Mouse (Mus musculus) embryonic facial prominence, embryonic 14.5 days (tissue): ENCODE measurements around the gene Dctn1. TPM values are rescaled to one million over a fixed set of nuclear protein-coding genes. Genes with fewer than 3 reads are reported as not detected.

Experiments used
- ATAC-seq: fragments of 200-750 bp; cut with Nextera tagmentation; 2 replicates; pipeline ENCODE4 v1.8.0; 2017; ENCODE audit warnings: low read depth, moderate number of reproducible peaks, moderate TSS enrichment
- DNase-seq: peaks from one replicate; pipeline ENCODE4 v3.0.0-alpha.2; 2015; ENCODE audit warnings: low spot score
- H3K27ac ChIP-seq: fragments of 300-500 bp; sonication (generic); replicated peaks from 2 replicates; pipeline ENCODE4 v1.5.1; 2014; ENCODE audit warnings: low read depth, mild to moderate bottlenecking, low read length, moderate library complexity
- H3K27me3 ChIP-seq: fragments of 300-500 bp; sonication (generic); replicated peaks from 2 replicates; pipeline ENCODE4 v1.6.1; 2014; ENCODE audit warnings: low read length; ENCODE audit not compliant: control insufficient read depth, insufficient read depth
- H3K36me3 ChIP-seq: fragments of 300-500 bp; sonication (generic); 2 replicates; pipeline ENCODE4 v1.6.1; 2014; ENCODE audit warnings: low read length, mixed read lengths; ENCODE audit not compliant: control insufficient read depth, insufficient read depth
- H3K4me1 ChIP-seq: fragments of 300-500 bp; sonication (generic); 2 replicates; pipeline ENCODE4 v1.6.1; 2014; ENCODE audit warnings: antibody characterized with exemption, low read length; ENCODE audit not compliant: control insufficient read depth, insufficient read depth
- H3K4me2 ChIP-seq: fragments of 300-500 bp; sonication (generic); 2 replicates; pipeline ENCODE4 v1.6.1; 2014; ENCODE audit warnings: low read depth, mild to moderate bottlenecking, low read length, moderate library complexity, mixed read lengths
- H3K4me3 ChIP-seq: fragments of 300-500 bp; sonication (generic); 2 replicates; pipeline ENCODE4 v1.5.1; 2014; ENCODE audit warnings: low read depth, mild to moderate bottlenecking, low read length
- H3K9ac ChIP-seq: fragments of 300-500 bp; sonication (generic); 2 replicates; pipeline ENCODE4 v1.6.1; 2014; ENCODE audit warnings: low read depth, mild to moderate bottlenecking, low read length, moderate library complexity, mixed read lengths
- H3K9me3 ChIP-seq: fragments of 300-500 bp; sonication (generic); 2 replicates; pipeline ENCODE4 v1.6.1; 2016; ENCODE audit warnings: low read length; ENCODE audit not compliant: control insufficient read depth
- WGBS: fragments of 180-500 bp; shearing (Covaris S2); extraction: QIAGEN DNeasy Blood & Tissue Kit; methylation state at CpG from one replicate; pipeline ENCODE4 v1.1.7; 2014; 5-methylcytosine and 5-hydroxymethylcytosine counted together
- polyA plus RNA-seq: library from polyadenylated mRNA; unstranded; fragments of >200 nt; fragmentation: Nextera tagmentation; extraction: Ambion mirVana; gene quantifications from 2 replicates; pipeline ENCODE4 v1.2.1, GENCODE M21; 2014

Gene Dctn1
- polyA plus RNA-seq, 1 experiment from 2014 or later: 84.5 TPM

DNA sequence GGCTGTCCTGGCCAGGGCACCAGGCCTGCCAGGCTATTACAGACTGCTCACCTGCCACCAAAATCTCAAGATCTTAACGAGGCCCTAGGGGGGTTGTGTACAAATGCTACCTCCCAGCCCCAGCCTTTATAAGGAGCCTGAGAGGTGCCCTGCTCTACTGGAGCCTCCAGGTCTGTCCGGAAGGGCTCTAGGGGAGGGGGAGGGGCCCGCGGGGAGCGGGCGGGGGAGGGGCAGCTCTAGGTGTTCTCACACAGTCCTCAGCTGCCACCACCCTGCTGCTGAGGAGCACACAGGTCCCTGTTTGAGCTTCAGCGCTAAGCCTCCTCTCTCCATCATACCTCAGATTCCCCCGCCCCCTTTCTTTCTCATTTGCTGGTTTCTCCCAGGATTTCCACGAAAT lies 71.4 kb downstream of the Dctn1 start:
- peaks cover 7% of the 10 kb centered on the region; the same call in 1 of the 2 replicates for H3K4me1 ChIP-seq
- H3K9me3 ChIP-seq: no peaks in the 10 kb centered on the region
- ATAC-seq: peak; percentile 50; the same call in 1 of the 2 replicates
- H3K9ac ChIP-seq: no peak overlapping the region
- 4% methylated on average over 6 of the region's 9 CpGs for WGBS
- peak overlapping the region; percentile 31 for H3K4me2 ChIP-seq
- no peaks in the 10 kb centered on the region for H3K36me3 ChIP-seq
- H3K27me3 ChIP-seq: peaks cover 2% of the 10 kb centered on the region; the same call in 1 of the 2 replicates
- H3K27ac ChIP-seq: no peak overlapping the region
- peak; percentile 17 for DNase-seq
- H3K4me3 ChIP-seq: no peak overlapping the region

DNA sequence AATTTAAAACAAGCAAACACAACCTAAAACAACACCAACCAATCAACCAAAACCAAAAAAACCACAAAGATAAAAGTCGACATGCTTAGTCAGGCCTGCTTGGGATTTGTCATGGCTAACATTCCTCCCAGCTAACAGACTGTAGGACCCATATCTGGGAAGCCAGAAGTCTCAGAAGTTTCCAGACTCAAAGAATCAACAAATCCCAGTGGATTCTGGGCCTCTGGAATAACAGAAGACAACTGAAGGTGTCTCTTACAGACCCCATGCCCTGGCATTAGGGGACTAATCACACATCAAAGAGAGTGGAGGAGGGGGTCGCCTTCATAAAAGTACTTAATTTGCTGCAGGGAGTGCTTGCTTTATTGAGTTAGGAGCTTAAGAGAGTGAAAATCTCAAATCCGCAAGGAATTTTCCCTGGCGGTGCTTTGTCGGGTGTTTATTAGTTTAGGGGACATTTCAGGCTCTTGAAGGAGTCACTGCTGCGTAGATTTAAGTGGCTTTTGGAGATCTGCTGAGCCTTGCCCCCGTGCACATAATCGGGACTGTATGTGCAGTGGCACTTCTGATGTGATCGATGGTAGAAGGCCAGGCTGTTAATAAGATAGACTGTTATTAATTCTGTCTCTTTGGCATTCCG lies 78.8 kb downstream of the Dctn1 start:
- no peak for ATAC-seq
- H3K9ac ChIP-seq: no peak overlapping the region
- no peaks in the 10 kb centered on the region for H3K9me3 ChIP-seq
- no peak overlapping the region for H3K4me2 ChIP-seq
- H3K36me3 ChIP-seq: no peaks in the 10 kb centered on the region
- H3K4me1 ChIP-seq: peaks cover 4% of the 10 kb centered on the region; the same call in 1 of the 2 replicates
- 31% methylated on average over 10 of the region's 10 CpGs for WGBS
- no peak overlapping the region for H3K4me3 ChIP-seq
- peak; percentile 52 for DNase-seq
- H3K27ac ChIP-seq: no peak overlapping the region; the same call in 1 of the 2 replicates
- no peaks in the 10 kb centered on the region for H3K27me3 ChIP-seq

DNA sequence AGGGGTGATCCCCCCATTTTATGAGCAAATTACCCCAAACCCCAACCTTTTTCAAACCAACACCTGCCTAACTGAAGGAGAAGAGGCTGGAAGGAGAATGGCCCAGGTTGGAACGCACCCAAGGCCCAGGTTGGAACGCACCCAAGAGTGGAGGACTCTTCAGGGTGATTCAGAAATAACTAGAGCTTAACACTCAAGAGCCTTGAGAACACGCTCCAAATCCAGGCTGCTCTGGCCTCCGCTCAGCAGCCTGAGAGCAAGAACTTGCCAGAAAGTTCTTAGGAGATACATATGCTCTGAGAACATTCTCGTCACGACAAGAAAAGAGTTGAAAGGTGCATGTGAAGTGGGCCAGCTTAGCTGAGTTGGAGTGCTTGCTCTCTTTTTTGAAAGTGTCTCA lies 79.4 kb downstream of the Dctn1 start:
- Histone ChIP-seq H3K27me3 (no peaks in the 10 kb centered on the region), H3K27ac (no peak overlapping the region), H3K4me1 (peaks cover 4% of the 10 kb centered on the region; the same call in 1 of the 2 replicates), H3K36me3 (no peaks in the 10 kb centered on the region), H3K9ac (no peak overlapping the region), H3K4me3 (no peak overlapping the region), H3K9me3 (no peaks in the 10 kb centered on the region), H3K4me2 (no peak overlapping the region)
- DNase-seq: peak; percentile 56
- ATAC-seq: no peak
- WGBS: 55% methylated on average over 6 of the region's 6 CpGs

DNA sequence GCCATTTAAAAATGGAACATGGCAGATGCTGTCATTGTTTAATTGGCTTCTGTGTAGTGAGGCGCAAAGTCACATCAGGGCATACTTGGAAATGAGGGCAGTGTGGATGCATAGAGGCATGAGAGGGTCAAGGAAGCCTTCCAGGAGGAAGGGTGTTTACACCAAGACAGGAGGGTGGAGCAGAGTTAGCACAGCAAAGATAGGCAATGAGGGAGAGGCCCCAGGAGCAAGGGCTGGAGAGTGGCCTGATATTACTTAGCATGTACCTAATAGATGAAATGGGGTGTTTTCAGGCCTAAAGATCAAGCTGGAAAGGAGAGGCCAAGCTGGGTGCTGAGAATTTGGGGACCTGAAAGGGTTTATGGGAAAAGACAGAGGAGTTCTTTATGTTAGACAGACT lies 80.3 kb downstream of the Dctn1 start:
- no peaks in the 10 kb centered on the region for H3K9me3 ChIP-seq
- no peak overlapping the region for H3K9ac ChIP-seq
- ATAC-seq: no peak
- H3K4me3 ChIP-seq: no peak overlapping the region
- no peak overlapping the region for H3K27ac ChIP-seq
- no peaks in the 10 kb centered on the region for H3K36me3 ChIP-seq
- H3K4me2 ChIP-seq: no peak overlapping the region
- H3K27me3 ChIP-seq: no peaks in the 10 kb centered on the region
- peaks cover 4% of the 10 kb centered on the region; the same call in 1 of the 2 replicates for H3K4me1 ChIP-seq
- no peak for DNase-seq
- WGBS: 93% methylated on average over 1 of the region's 1 CpGs

DNA sequence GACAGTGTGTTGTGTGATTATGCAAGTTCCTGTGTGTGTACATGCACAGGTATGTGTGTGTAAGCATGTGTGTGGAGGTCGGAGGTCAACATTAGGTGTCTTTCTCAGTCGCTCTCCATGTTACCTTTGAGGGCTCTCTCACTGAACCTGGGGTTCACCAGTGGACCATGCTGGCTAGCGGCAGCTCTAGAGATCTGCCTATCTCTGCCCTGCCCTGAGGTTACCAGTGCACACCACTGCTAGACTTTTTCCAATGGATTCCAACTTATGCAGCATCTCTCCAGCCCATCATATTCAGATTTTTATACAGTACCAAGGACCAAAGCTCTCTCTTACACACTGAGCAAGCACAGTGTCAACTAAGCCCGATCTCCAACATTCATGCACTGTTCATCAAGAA lies 81.0 kb downstream of the Dctn1 start:
- 95% methylated on average over 4 of the region's 4 CpGs for WGBS
- ATAC-seq: no peak

DNA sequence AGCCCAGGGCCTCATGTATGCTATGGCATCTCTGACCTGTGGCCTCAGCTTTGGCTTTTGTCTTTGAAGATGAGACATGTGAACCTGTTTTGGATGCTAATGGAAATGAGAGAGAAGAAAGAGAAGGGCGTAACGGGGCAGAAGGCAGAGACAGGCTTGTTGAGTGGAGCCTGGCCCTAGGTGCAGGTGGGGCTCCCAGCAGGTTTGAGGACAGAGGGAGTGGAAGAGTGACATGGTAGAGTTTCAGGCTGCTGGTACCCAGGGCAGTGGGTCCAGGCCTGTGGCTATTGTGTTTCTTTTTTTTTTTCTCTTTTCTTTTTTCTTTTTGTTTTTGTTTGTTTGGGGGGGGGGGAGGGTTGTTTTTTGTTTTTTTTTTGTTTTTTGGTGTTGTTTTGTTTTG lies 81.4 kb downstream of the Dctn1 start:
- Histone ChIP-seq H3K9me3 (no peaks in the 10 kb centered on the region), H3K4me2 (no peak overlapping the region), H3K27me3 (no peaks in the 10 kb centered on the region), H3K36me3 (no peaks in the 10 kb centered on the region), H3K4me3 (no peak overlapping the region), H3K4me1 (peaks cover 4% of the 10 kb centered on the region; the same call in 1 of the 2 replicates), H3K9ac (no peak overlapping the region), H3K27ac (no peak overlapping the region)
- ATAC-seq (no peak), DNase-seq (no peak)
- WGBS: 83% methylated on average over 2 of the region's 2 CpGs

More for the DNA sequence above, 81.0 kb downstream of the Dctn1 start:
- Histone ChIP-seq H3K9me3 (no peaks in the 10 kb centered on the region), H3K9ac (no peak overlapping the region), H3K4me1 (peaks cover 4% of the 10 kb centered on the region; the same call in 1 of the 2 replicates), H3K4me2 (no peak overlapping the region), H3K27me3 (no peaks in the 10 kb centered on the region), H3K36me3 (no peaks in the 10 kb centered on the region), H3K4me3 (no peak overlapping the region), H3K27ac (no peak overlapping the region)
- no peak for DNase-seq

Other genes with a start within 250 kb of the Dctn1 start
- 2.1 and 3.5 TPM in 2 replicates for gene Sema4f, start 226.2 kb upstream of the Dctn1 start, polyA plus RNA-seq
- gene M1ap, start 219.0 kb upstream of the Dctn1 start, polyA plus RNA-seq: 0.28 and 0.65 TPM in 2 replicates
- 6.7 and 8.7 TPM in 2 replicates for gene Dok1, start 132.4 kb upstream of the Dctn1 start, polyA plus RNA-seq
- 19.7 and 21.4 TPM in 2 replicates for gene Loxl3, start 131.7 kb upstream of the Dctn1 start, polyA plus RNA-seq
- 118 and 121 TPM in 2 replicates for gene Aup1, start 111.4 kb upstream of the Dctn1 start, polyA plus RNA-seq
- 43.0 and 46.3 TPM in 2 replicates for gene Htra2, start 110.6 kb upstream of the Dctn1 start, polyA plus RNA-seq
- gene Dqx1, start 108.1 kb upstream of the Dctn1 start, polyA plus RNA-seq: 0.65 and 0.67 TPM in 2 replicates
- gene Tlx2, start 95.6 kb upstream of the Dctn1 start, polyA plus RNA-seq: 2.9 and 3.4 TPM in 2 replicates
- gene Pcgf1, start 88.1 kb upstream of the Dctn1 start, polyA plus RNA-seq: 22.6 and 25.8 TPM in 2 replicates
- gene Lbx2, start 79.6 kb upstream of the Dctn1 start, polyA plus RNA-seq: 0.71 and 0.87 TPM in 2 replicates
- 1.3 and 3.4 TPM in 2 replicates for gene Ccdc142, start 64.3 kb upstream of the Dctn1 start, polyA plus RNA-seq
- 2.1 TPM in 2 replicates for gene Gm42688, start 64.3 kb upstream of the Dctn1 start, polyA plus RNA-seq
- 136 and 145 TPM in 2 replicates for gene Mrpl53, start 56.9 kb upstream of the Dctn1 start, polyA plus RNA-seq
- 48.7 and 49.3 TPM in 2 replicates for gene Mogs, start 50.4 kb upstream of the Dctn1 start, polyA plus RNA-seq
- 61.8 and 82.1 TPM in 2 replicates for gene Wbp1, start 44.4 kb upstream of the Dctn1 start, polyA plus RNA-seq
- 13.6 and 14.1 TPM in 2 replicates for gene Ino80b, start 40.5 kb upstream of the Dctn1 start, polyA plus RNA-seq
- 25.8 and 30.4 TPM in 2 replicates for gene Rtkn, start 30.5 kb upstream of the Dctn1 start, polyA plus RNA-seq
- gene Wdr54, start 9.5 kb upstream of the Dctn1 start, polyA plus RNA-seq: 5.8 and 7.0 TPM in 2 replicates
- gene 1700003E16Rik, start 9.5 kb upstream of the Dctn1 start, polyA plus RNA-seq: 3.1 and 6.3 TPM in 2 replicates
- gene Slc4a5, start 53.9 kb downstream of the Dctn1 start, polyA plus RNA-seq: 0.47 and 0.57 TPM in 2 replicates
- gene Mthfd2, start 160.0 kb downstream of the Dctn1 start, polyA plus RNA-seq: 34.6 and 40.8 TPM in 2 replicates
- 80.3 and 80.7 TPM in 2 replicates for gene Mob1a, start 160.1 kb downstream of the Dctn1 start, polyA plus RNA-seq
- gene Bola3, start 183.2 kb downstream of the Dctn1 start, polyA plus RNA-seq: 135 and 154 TPM in 2 replicates